Mouse (Mus musculus) intestine, embryonic 14.5 days (tissue): ENCODE results near the gene Kcnh2. TPM values are rescaled to one million over a fixed set of nuclear protein-coding genes. Genes with fewer than 3 reads are reported as not detected.
"Not testable (repeated sequence)": the region's sequence is repeated elsewhere in the genome, so short reads cannot be mapped to it uniquely, and the experiment has no call there.

Source experiments
- ATAC-seq: fragments of 200-750 bp; cut with Nextera tagmentation; replicated peaks from 2 replicates; pipeline ENCODE4 v1.8.0; 2017; ENCODE audit warnings: low read depth, moderate number of reproducible peaks, moderate TSS enrichment, moderate library complexity; ENCODE audit not compliant: low FRiP score, low TSS enrichment
- DNase-seq: peaks from one replicate; pipeline ENCODE4 v3.0.0-alpha.2; 2018; ENCODE audit warnings: low spot score
- H3K27ac ChIP-seq: fragments of 300-500 bp; sonication (generic); 2 replicates; pipeline ENCODE4 v1.5.1; 2014; ENCODE audit warnings: low read depth, mild to moderate bottlenecking, control low read depth
- H3K27me3 ChIP-seq: fragments of 300-500 bp; sonication (generic); replicated peaks from 2 replicates; pipeline ENCODE4 v1.6.1; 2014; ENCODE audit warnings: low read length, control low read depth; ENCODE audit not compliant: control insufficient read depth, insufficient read depth
- H3K36me3 ChIP-seq: fragments of 300-500 bp; sonication (generic); 2 replicates; pipeline ENCODE4 v1.6.1; 2014; ENCODE audit warnings: low read length, control low read depth; ENCODE audit not compliant: control insufficient read depth, insufficient read depth
- H3K4me1 ChIP-seq: fragments of 300-500 bp; sonication (generic); replicated peaks from 2 replicates; pipeline ENCODE4 v1.6.1; 2014; ENCODE audit warnings: low read length, control low read depth, mixed read lengths; ENCODE audit not compliant: control insufficient read depth, insufficient read depth
- H3K4me2 ChIP-seq: fragments of 300-500 bp; sonication (generic); 2 replicates; pipeline ENCODE4 v1.6.1; 2014; ENCODE audit warnings: low read length
- H3K4me3 ChIP-seq: fragments of 300-500 bp; sonication (generic); 2 replicates; pipeline ENCODE4 v1.5.1; 2014; ENCODE audit warnings: low read depth, low read length, control low read depth, mixed read lengths
- H3K9ac ChIP-seq: fragments of 300-500 bp; sonication (generic); 2 replicates; pipeline ENCODE4 v1.6.1; 2014; ENCODE audit warnings: mild to moderate bottlenecking, low read length
- H3K9me3 ChIP-seq: fragments of 300-500 bp; sonication (generic); 2 replicates; pipeline ENCODE4 v1.6.1; 2016; ENCODE audit warnings: low read length, control low read depth; ENCODE audit not compliant: control insufficient read depth
- WGBS: fragments of 180-500 bp; shearing (Covaris S2); extraction: QIAGEN DNeasy Blood & Tissue Kit; methylation state at CpG from one replicate; pipeline ENCODE4 v1.1.7; 2014; 5-methylcytosine and 5-hydroxymethylcytosine counted together
- polyA plus RNA-seq: library from polyadenylated mRNA; unstranded; fragments of >200 nt; fragmentation: Nextera tagmentation; extraction: Ambion mirVana; gene quantifications from 2 replicates; pipeline ENCODE4 v1.2.1, GENCODE M21; 2014

Kcnh2 gene
- polyA plus RNA-seq = 9.0 and 11.2 TPM in 2 replicates

GRCm38 (mm10) chr5:24351278-24351677 lies at the start of gene Kcnh2:
Gene Kcnh2 (minus strand): TSS chr5:24351604.
- WGBS = 1% methylated on average over 38 of the region's 53 CpGs
- ATAC-seq (peak; percentile 44), DNase-seq (no peak)
- Histone ChIP-seq H3K27ac (peak within 1 kb of the TSS; percentile 92), H3K4me1 (peaks cover 52% of the 10 kb centered on the region), H3K9me3 (no peaks in the 10 kb centered on the region), H3K4me2 (peak within 1 kb of the TSS; percentile 90), H3K9ac (peak within 1 kb of the TSS; percentile 74), H3K4me3 (peak within 1 kb of the TSS; percentile 68), H3K36me3 (no peaks in the 10 kb centered on the region), H3K27me3 (peaks cover 2% of the 10 kb centered on the region; the same call in 1 of the 2 replicates)

GRCm38 (mm10) chr5:24400362-24400761 lies 49.0 kb upstream of the Kcnh2 start:
- no peak overlapping the region for H3K4me3 ChIP-seq
- no peaks in the 10 kb centered on the region for H3K27me3 ChIP-seq
- 86% methylated on average over 11 of the region's 11 CpGs for WGBS
- H3K4me1 ChIP-seq = no peaks in the 10 kb centered on the region
- no peak overlapping the region for H3K27ac ChIP-seq
- no peak for DNase-seq
- ATAC-seq = no peak
- H3K4me2 ChIP-seq = no peak overlapping the region
- H3K36me3 ChIP-seq = peaks cover 30% of the 10 kb centered on the region; the same call in 1 of the 2 replicates
- no peak overlapping the region for H3K9ac ChIP-seq
- no peaks in the 10 kb centered on the region for H3K9me3 ChIP-seq

- DNase-seq = no peak
- 88% methylated on average over 10 of the region's 10 CpGs for WGBS
- Histone ChIP-seq H3K27me3 (no peaks in the 10 kb centered on the region), H3K9me3 (no peaks in the 10 kb centered on the region), H3K4me1 (0 out of 2 replicates have a peak, but pooled peaks cover 4% of the 10 kb centered on the region), H3K27ac (no peak overlapping the region), H3K36me3 (peaks cover 30% of the 10 kb centered on the region; the same call in 1 of the 2 replicates), H3K4me3 (no peak overlapping the region), H3K9ac (no peak overlapping the region), H3K4me2 (no peak overlapping the region)
- no peak; the same call in 1 of the 2 replicates for ATAC-seq
These were observed 48.3 kb upstream of the Kcnh2 start for GRCm38 (mm10) chr5:24399686-24400085.

DNA sequence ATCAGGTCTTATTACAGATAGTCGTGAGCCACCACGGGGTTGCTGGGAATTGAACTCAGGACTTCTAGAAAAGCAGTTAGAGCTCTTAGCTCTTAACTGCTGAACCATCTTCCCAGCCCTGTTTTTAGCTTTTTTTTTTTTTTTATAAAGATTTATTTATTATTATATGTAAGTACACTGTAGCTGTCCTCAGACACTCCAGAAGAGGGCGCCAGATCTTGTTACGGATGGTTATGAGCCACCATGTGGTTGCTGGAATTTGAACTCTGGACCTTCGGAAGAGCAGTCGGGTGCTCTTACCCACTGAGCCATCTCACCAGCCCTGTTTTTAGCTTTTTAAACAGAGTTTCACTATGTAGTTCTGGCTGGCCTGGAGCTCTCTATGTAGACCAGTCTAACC lies 44.9 kb upstream of the Kcnh2 start:
- not testable (repeated sequence) for H3K27me3 ChIP-seq, H3K9ac ChIP-seq, DNase-seq, H3K9me3 ChIP-seq, H3K4me3 ChIP-seq, H3K36me3 ChIP-seq, H3K4me2 ChIP-seq, H3K27ac ChIP-seq, H3K4me1 ChIP-seq, ATAC-seq
- 89% methylated on average over 6 of the region's 6 CpGs for WGBS

- Histone ChIP-seq H3K27ac (peak overlapping the region; percentile 72), H3K4me1 (peaks cover 8% of the 10 kb centered on the region), H3K4me3 (peak overlapping the region; percentile 61), H3K9me3 (no peaks in the 10 kb centered on the region), H3K27me3 (0 out of 2 replicates have a peak, but pooled peaks cover 2% of the 10 kb centered on the region), H3K9ac (peak overlapping the region; percentile 51), H3K4me2 (peak overlapping the region; percentile 56), H3K36me3 (no peaks in the 10 kb centered on the region)
- 2% methylated on average over 36 of the region's 36 CpGs for WGBS
- ATAC-seq (peak; percentile 95), DNase-seq (peak; percentile 98)
These were observed 42.9 kb upstream of the Kcnh2 start for GRCm38 (mm10) chr5:24394165-24394894.

DNA sequence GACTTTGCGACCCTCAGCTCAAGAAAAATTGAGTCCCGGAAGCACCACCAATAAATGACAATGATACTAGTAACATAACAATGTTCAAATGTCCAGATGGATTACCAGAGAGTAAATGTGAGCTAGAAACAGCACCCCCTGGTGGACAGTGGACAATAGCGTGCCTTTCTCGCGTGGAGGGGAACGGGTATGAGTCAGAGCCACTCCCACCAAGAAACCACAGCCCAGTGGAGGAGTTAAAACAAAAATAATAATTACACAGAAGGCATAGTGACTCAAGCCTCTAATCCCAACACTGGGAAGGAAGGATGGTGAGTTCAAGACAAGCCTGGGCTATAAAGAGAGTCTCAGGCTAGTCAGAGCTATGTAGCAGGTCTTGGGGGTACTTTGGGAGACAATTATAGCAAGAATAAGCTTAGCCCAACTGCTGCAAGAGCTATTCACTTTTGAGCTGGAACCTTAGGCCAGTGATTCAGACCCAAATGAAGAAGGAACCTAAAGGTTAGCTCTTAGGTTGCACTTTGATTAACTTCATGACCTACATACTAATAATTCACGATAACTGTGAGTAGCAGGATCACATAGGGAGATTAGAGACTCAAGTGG lies 42.1 kb upstream of the Kcnh2 start, which contains the start of gene Abcb8:
Abcb8 (plus strand) TSS at position 272 of the 606 bp plus-strand sequence.
- peak within 1 kb of the TSS; percentile 56 for H3K4me2 ChIP-seq
- no peaks in the 10 kb centered on the region for H3K36me3 ChIP-seq
- no peak for ATAC-seq
- H3K27ac ChIP-seq = peak within 1 kb of the TSS; percentile 72
- peak within 1 kb of the TSS; percentile 51 for H3K9ac ChIP-seq
- WGBS = 24% methylated on average over 7 of the region's 7 CpGs
- peak; percentile 84 for DNase-seq
- no peaks in the 10 kb centered on the region for H3K9me3 ChIP-seq
- 0 out of 2 replicates have a peak, but pooled peaks cover 2% of the 10 kb centered on the region for H3K27me3 ChIP-seq
- peaks cover 9% of the 10 kb centered on the region for H3K4me1 ChIP-seq
- H3K4me3 ChIP-seq = peak within 1 kb of the TSS; percentile 61

- no peak for ATAC-seq
- H3K4me2 ChIP-seq = no peak overlapping the region
- 75% methylated on average over 7 of the region's 7 CpGs for WGBS
- H3K4me1 ChIP-seq = peaks cover 17% of the 10 kb centered on the region
- DNase-seq = no peak
- 0 out of 2 replicates have a peak, but pooled peaks cover 2% of the 10 kb centered on the region for H3K27me3 ChIP-seq
- H3K27ac ChIP-seq = no peak overlapping the region
- no peak overlapping the region for H3K4me3 ChIP-seq
- no peak overlapping the region for H3K9ac ChIP-seq
- no peaks in the 10 kb centered on the region for H3K36me3 ChIP-seq
- H3K9me3 ChIP-seq = no peaks in the 10 kb centered on the region
These were observed 41.3 kb upstream of the Kcnh2 start for GRCm38 (mm10) chr5:24392724-24393123.

- WGBS = 81% methylated on average over 7 of the region's 7 CpGs
- H3K27ac ChIP-seq = no peak within 1 kb of the TSS
These were observed 40.5 kb upstream of the Kcnh2 start, which contains the start of gene Atg9b for GRCm38 (mm10) chr5:24391864-24392263. Gene Atg9b (minus strand): TSS chr5:24392143.

More at GRCm38 (mm10) chr5:24391864-24392263, 40.5 kb upstream of the Kcnh2 start, which contains the start of gene Atg9b:
- H3K36me3 ChIP-seq = no peaks in the 10 kb centered on the region
- H3K4me2 ChIP-seq = no peak within 1 kb of the TSS
- H3K27me3 ChIP-seq = 0 out of 2 replicates have a peak, but pooled peaks cover 8% of the 10 kb centered on the region
- DNase-seq = no peak
- no peak for ATAC-seq
- H3K9me3 ChIP-seq = no peaks in the 10 kb centered on the region
- H3K4me3 ChIP-seq = no peak within 1 kb of the TSS
- no peak within 1 kb of the TSS for H3K9ac ChIP-seq
- H3K4me1 ChIP-seq = peaks cover 22% of the 10 kb centered on the region
